Mouse (Mus musculus) limb, embryonic 10.5 days (tissue): ENCODE results near the gene Kcp. TPM values are rescaled to one million over a fixed set of nuclear protein-coding genes. Genes with fewer than 3 reads are reported as not detected.
A peak's percentile ranks its signal among the peaks of the same experiment; 100 is the strongest.

Source experiments
- DNase-seq: peaks from one replicate; pipeline ENCODE4 v3.0.0-alpha.2; 2017; ENCODE audit warnings: low spot score
- H3K27ac ChIP-seq: fragments of 300-500 bp; sonication (generic); 2 replicates; pipeline ENCODE4 v1.5.1; 2016; ENCODE audit warnings: mild to moderate bottlenecking
- H3K27me3 ChIP-seq: fragments of 300-500 bp; sonication (generic); 2 replicates; pipeline ENCODE4 v1.6.1; 2016; ENCODE audit warnings: low read depth, mild to moderate bottlenecking; ENCODE audit not compliant: poor library complexity, severe bottlenecking
- H3K36me3 ChIP-seq: fragments of 300-500 bp; sonication (generic); 2 replicates; pipeline ENCODE4 v1.6.1; 2016; ENCODE audit warnings: mild to moderate bottlenecking, moderate library complexity
- H3K4me1 ChIP-seq: fragments of 300-500 bp; sonication (generic); 2 replicates; pipeline ENCODE4 v1.6.1; 2016
- H3K4me3 ChIP-seq: fragments of 300-500 bp; sonication (generic); 2 replicates; pipeline ENCODE4 v1.5.1; 2016; ENCODE audit warnings: mild to moderate bottlenecking, moderate library complexity
- H3K9me3 ChIP-seq: fragments of 300-500 bp; sonication (generic); replicated peaks from 2 replicates; pipeline ENCODE4 v1.6.1; 2016; ENCODE audit warnings: mild to moderate bottlenecking
- WGBS: fragments of 180-500 bp; shearing (Covaris S2); methylation state at CpG from one replicate; pipeline ENCODE4 v1.1.7; 2016; 5-methylcytosine and 5-hydroxymethylcytosine counted together
- polyA plus RNA-seq: library from polyadenylated mRNA; unstranded; fragments of >200 nt; fragmentation: Nextera tagmentation; extraction: Ambion mirVana; gene quantifications from 2 replicates; pipeline ENCODE4 v1.2.1, GENCODE M21; 2016

The Kcp gene
- polyA plus RNA-seq, 1 experiment from 2014 or later, result 43.9 TPM

DNA sequence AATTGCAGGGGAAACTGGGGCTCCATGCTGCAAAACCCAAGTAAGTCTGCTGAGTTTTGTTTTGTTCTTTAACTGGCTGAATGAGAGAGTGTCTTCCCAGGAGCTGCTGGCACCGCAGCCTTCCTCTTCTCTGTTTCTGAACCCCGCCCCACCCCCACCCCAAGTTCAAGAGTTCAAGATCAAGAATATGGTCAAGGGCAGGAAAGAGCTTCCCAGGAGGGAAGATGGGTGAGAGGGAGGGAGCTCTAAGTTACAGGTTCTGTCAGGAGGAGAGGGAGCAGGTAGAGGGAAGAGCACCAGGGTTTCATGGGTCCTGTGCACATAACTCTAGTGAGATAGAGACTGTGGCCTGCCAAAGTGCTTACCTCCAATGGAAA lies 21.7 kb upstream of the Kcp start:
- Histone ChIP-seq H3K27me3 (peaks cover 55% of the 10 kb centered on the region), H3K36me3 (0 out of 2 replicates have a peak, but pooled peaks cover 3% of the 10 kb centered on the region), H3K9me3 (no peaks in the 10 kb centered on the region), H3K4me3 (no peak overlapping the region), H3K4me1 (peaks cover 40% of the 10 kb centered on the region), H3K27ac (no peak overlapping the region)
- no peak for DNase-seq
- WGBS, result 36% methylated on average over 2 of the region's 2 CpGs

DNA sequence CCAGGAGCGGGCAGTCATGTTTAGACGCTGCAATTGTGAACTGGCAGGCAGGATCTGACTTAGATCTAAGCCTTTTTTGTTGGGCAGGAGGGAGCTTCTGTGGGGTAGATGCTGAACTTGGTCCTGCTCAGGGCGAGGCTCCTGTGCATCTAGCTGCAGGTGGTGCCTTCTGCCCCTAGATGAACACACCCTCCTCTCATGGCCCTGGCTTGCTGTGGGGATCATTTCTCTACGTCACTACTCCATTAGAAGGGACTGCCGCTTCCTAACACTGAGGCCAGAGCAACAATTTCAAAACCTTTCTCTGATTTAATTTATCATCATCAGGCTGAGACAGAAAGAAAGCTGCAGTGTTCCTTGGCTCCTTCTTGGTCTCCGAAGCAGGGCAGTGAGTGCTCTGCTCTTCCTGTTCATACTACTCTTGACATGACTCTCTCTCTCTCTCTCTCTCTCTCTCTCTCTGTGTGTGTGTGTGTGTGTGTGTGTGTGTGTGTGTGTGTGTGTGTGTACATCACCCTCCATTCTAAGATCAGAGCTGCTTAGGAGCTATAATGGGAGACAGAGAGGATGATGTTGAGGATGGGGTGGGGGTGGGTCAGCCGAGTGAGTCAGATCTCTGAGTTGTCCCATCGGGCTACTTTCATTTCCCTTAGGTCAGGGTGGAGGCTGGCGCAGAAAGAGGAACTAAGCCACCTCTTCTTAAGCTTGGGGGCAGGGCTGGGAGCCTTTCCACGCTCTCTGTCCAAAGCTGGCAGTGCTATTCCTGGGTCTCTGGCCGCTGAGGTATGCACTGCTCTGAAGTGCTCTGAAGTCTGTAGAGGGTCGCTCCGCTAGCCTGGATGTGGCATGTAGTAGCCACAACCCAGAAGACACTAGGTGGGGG lies 21.1 kb upstream of the Kcp start:
- Histone ChIP-seq H3K9me3 (no peaks in the 10 kb centered on the region), H3K4me3 (peak overlapping the region; percentile 72; the same call in 1 of the 2 replicates), H3K4me1 (peaks cover 42% of the 10 kb centered on the region), H3K27me3 (peaks cover 55% of the 10 kb centered on the region), H3K27ac (no peak overlapping the region), H3K36me3 (0 out of 2 replicates have a peak, but pooled peaks cover 3% of the 10 kb centered on the region)
- 30% methylated on average over 13 of the region's 13 CpGs for WGBS
- no peak for DNase-seq

DNA sequence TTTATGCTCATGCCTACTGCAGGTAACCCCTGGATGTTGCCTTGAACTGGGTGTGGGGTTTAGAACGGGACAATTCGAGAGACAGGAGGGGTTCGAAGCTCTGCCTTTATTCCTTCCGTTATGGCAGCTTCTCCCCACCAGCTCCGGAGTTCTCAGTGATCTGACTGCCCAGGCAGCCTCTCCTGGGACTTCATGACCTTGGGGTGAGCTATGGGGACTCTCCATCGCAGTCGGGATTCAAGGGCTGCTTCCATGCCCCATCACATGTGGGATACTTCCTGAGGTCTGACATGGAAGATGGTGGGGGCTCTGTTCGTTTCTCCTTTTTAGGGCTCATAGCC lies 20.4 kb upstream of the Kcp start:
- H3K4me3 ChIP-seq, result peak overlapping the region; percentile 72
- 0 out of 2 replicates have a peak, but pooled peaks cover 3% of the 10 kb centered on the region for H3K36me3 ChIP-seq
- no peak for DNase-seq
- H3K27ac ChIP-seq, result no peak overlapping the region
- no peaks in the 10 kb centered on the region for H3K9me3 ChIP-seq
- WGBS, result 12% methylated on average over 8 of the region's 8 CpGs
- peaks cover 48% of the 10 kb centered on the region for H3K4me1 ChIP-seq
- peaks cover 55% of the 10 kb centered on the region for H3K27me3 ChIP-seq

DNA sequence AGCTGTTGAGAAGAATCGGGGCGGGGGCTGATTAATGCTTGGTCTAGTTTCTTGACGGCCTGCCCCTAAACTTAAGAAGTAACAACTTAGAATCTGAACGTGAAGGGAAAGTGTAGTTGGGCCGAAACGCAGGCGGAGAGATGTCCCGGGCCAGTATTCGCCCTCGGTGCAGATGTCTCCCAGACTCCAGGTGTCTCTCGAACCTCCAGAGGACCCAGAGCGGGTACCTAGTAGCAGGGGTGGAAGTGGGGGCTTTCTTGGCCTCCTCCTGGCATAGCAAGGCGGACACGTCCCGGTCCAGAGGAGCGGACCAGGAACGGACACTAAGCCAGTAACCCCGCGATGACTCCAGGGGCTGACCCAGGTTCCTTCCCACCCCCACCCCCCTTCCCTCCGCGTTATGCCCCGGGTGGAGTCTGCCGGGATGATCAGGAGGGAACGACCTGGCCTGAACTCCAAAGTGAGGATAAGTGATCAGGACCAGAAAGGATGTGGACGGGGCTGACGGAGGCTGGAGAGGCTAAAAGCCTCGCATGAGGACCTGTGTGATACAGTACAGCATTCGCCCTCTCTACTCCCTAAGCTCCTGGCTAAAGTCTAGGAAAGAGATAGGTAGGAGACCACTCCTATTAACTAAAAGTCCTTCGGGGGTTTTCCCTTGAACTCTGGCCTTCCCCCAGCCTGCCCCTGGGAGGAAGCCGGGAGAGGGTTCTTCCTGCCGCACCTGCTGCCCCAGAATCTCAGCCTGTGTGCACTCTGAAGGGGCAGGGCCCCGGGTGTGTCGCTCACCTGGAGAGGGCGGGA lies 19.8 kb upstream of the Kcp start:
- 0 out of 2 replicates have a peak, but pooled peaks cover 3% of the 10 kb centered on the region for H3K36me3 ChIP-seq
- no peak for DNase-seq
- no peaks in the 10 kb centered on the region for H3K9me3 ChIP-seq
- H3K27me3 ChIP-seq, result peaks cover 55% of the 10 kb centered on the region
- peaks cover 54% of the 10 kb centered on the region for H3K4me1 ChIP-seq
- H3K4me3 ChIP-seq, result peak overlapping the region; percentile 72
- WGBS, result 3% methylated on average over 34 of the region's 34 CpGs
- no peak overlapping the region for H3K27ac ChIP-seq

DNA sequence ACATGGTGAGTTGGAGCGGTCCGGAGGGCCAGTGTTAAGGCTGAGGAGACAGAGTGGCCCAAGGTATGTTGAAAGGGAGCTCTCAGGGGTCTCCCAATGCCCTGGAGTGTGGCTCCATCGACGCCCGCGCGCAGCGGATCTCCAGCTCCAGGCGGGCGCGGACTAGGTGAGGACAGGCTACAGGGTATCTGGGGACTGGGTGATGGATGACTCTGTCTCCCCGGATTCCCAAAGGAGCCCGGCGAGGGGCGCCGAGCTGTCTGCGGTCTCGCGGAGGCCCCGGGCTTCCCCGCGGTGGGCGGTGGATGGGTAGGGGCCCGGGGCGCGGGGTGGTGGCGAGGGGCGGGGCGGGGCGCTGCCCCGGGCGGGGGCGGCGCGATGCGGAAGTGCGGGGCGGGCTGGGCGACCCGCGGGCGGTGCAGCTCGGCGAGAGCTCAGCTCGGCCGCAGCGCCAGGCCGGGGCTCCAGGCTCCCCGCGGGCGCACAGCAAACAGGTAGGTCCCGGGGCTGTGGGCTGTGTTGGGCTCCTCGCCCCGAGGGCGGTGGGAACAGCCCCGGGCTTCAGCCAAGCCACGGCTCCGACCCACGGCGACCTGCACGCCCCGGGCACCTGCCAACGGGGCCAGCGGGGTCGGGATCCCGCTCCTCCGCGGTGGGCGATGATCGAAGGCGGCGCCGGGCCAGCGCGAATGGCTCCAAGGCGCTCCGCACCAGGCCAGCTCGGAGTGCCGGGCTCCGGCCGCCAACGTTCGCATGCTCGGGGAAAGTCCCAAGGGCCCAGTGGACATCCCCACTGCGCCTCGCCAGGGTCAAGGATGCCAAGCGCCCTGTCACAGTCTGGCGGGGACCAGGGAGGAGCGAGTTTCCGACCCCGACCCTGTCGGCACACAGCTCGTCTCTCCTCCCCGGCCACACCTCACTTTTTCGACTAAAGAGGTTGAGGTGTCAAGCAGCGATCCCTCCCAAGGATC lies 18.8 kb upstream of the Kcp start, which contains the start of gene Irf5:
Gene Irf5 (plus strand): TSS at position 345 of the 971 bp plus-strand sequence.
- Histone ChIP-seq H3K4me3 (peak within 1 kb of the TSS; percentile 72), H3K27ac (peak within 1 kb of the TSS; percentile 76), H3K4me1 (peaks cover 55% of the 10 kb centered on the region), H3K36me3 (0 out of 2 replicates have a peak, but pooled peaks cover 3% of the 10 kb centered on the region), H3K27me3 (peaks cover 55% of the 10 kb centered on the region), H3K9me3 (no peaks in the 10 kb centered on the region)
- under 1% methylated on average over 94 of the region's 96 CpGs for WGBS
- DNase-seq, result peak; percentile 67

DNA sequence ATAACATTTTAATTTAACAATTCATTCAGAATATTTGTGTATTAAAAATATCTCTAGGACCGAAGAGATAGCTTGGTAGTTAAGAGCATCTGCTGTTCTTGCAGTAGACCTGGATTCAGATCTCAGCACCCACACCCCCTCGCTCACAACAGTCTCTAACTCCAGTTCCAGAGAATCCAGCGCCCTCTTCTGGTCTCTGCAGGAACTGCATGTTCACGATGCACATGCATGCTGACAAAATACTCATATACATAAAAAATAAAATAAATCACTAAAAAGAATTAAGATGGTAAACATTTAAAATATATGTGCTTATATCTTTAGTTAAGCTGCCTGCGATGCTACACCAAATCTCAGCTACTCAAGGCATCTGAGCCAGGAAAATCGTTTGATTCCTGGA lies 17.5 kb upstream of the Kcp start:
- 69% methylated on average over 6 of the region's 6 CpGs for WGBS
- H3K9me3 ChIP-seq, result no peaks in the 10 kb centered on the region
- H3K4me3 ChIP-seq, result no peak overlapping the region
- H3K27me3 ChIP-seq, result peaks cover 44% of the 10 kb centered on the region
- peak; percentile 43 for DNase-seq
- H3K27ac ChIP-seq, result no peak overlapping the region
- no peaks in the 10 kb centered on the region for H3K36me3 ChIP-seq
- H3K4me1 ChIP-seq, result peaks cover 55% of the 10 kb centered on the region

DNA sequence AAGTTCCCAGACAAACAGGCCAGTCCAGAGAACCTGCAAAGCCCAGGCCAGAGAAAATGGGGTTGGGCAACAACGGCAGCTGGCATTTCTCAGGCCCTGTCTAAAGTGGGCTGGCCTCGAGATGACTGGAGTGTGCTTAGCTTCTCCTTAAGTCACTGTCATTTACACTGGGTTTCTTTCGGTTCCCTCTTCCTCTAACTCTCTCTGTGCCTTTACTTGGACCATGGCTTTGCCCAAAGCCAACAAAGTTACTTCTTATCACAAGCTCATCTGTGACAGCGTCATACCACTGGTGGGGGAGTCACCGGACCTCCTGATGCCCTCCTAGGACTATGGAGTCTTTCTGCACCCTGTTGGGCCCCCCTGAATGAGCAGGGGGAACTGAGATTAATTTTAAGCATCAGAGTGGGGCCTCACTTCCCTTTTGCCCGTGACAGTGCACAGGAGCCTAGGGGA lies 16.3 kb upstream of the Kcp start:
- Histone ChIP-seq H3K4me1 (peaks cover 48% of the 10 kb centered on the region), H3K9me3 (no peaks in the 10 kb centered on the region), H3K36me3 (no peaks in the 10 kb centered on the region), H3K27ac (no peak overlapping the region), H3K27me3 (peaks cover 32% of the 10 kb centered on the region), H3K4me3 (no peak overlapping the region)
- 62% methylated on average over 6 of the region's 6 CpGs for WGBS
- DNase-seq, result no peak

DNA sequence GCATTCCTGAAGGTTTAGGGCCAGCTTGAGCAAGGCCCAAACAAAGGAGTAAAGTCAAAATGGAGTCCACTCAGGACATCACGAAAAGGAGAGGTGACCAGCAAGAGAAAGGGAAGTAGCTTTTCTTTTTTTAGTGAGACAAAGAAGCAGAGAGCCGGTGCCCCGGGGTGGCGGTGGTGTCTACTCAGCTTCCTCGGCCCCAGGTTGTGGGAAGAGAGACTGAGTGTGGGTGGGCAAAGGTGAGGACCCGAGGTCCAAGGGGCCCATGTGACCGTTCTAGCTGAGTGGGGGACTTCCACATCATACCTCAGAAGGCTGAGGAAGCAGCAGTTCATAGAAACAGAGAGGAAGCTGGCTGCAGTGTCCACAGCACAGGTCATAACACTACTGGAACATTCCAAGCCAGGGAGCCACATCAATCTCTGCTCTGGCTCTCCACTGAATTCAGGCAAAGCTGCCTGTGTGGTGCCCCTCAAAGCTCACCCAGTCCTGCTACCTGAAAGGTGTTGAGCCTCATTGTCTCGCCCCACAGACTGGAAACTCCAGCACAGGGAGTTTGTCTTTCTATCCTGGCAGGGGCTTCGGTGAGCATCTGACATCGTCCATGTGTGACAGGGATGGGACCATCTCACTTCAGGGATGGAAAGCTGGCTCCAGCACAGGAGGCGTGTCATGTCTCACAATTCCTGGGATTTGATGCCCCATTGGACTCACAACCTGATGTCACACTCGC lies 15.7 kb upstream of the Kcp start:
- H3K9me3 ChIP-seq, result no peaks in the 10 kb centered on the region
- peaks cover 42% of the 10 kb centered on the region for H3K4me1 ChIP-seq
- no peak for DNase-seq
- WGBS, result 77% methylated on average over 12 of the region's 12 CpGs
- H3K27ac ChIP-seq, result peak overlapping the region; percentile 4; the same call in 1 of the 2 replicates
- no peaks in the 10 kb centered on the region for H3K36me3 ChIP-seq
- H3K4me3 ChIP-seq, result no peak overlapping the region
- peaks cover 26% of the 10 kb centered on the region for H3K27me3 ChIP-seq

DNA sequence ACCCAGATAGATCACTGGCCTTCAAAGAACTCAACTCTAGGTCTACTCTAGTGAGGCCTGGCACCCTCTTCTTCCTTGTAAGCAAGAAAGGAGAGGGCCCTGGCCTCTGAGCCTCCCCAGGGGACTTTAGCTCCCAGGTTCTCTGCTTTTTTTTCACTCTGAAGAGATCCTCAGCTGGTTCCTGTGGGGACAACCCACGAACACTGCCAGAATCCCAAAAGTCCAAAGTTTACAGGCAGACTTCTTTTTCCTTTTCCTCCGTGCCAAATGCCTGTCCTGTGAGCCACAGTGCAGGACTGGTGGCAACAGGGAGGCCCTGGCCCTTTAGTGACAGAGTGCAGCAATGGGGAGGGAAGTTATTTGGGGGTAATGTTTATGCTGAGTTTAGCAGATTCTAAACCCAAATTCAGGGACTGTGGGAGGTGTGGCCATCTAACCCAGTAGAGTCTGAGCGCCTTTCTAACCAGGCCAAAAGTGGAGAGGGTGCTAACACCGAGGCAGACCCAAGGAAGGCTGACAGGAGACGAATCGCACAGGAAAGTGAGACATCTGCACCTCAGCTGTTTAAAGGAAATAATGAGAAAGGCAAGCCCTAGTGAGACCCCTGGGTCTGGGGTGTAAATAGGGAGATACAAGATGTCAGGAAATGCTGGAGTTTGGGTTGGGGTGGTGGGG lies 15.0 kb upstream of the Kcp start:
- 65% methylated on average over 6 of the region's 6 CpGs for WGBS
- DNase-seq, result no peak
- Histone ChIP-seq H3K27ac (peak overlapping the region; percentile 4; the same call in 1 of the 2 replicates), H3K9me3 (no peaks in the 10 kb centered on the region), H3K4me3 (no peak overlapping the region), H3K36me3 (no peaks in the 10 kb centered on the region), H3K27me3 (peaks cover 19% of the 10 kb centered on the region), H3K4me1 (peaks cover 35% of the 10 kb centered on the region)

DNA sequence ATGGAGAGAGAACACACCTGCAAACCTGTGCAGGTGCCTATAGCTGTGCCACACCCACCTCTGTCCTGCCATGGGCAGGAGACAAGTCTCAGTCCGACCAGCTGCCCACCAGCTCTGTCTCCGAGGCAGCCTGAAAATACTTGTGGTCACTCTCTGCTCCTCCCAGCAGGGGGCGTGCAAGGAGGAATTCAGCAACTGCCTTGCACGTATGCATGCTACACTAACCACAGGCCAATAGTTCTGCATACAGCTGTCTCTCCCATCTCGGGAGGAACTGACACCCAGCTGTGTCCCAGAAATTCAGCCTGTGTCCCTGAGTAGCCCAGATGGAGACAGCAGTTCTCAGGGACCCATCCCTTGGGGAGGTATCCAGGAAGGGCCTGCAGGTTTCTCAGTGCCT lies 9.4 kb upstream of the Kcp start:
- WGBS, result 15% methylated on average over 5 of the region's 5 CpGs

DNA sequence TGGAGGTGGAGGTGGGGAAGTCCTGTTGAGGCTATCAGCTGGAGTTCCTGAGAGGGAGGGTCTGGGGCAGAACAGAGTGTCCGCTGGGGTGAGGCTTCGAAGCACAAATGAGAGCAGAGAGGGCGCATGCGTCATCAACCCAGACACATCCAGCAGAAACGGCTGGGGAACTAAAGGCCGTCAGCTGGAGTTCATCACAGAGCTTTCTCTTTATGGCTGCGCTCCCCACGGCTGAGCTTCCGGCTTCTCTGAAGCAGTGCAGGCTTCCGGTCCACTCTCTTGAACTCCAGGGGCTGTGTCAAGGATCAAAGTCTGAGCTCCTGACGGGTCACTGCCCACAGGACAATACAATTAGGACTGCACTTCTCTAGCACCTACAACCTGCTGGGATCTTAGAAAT lies 5.5 kb upstream of the Kcp start:
- under 1% methylated on average over 11 of the region's 11 CpGs for WGBS
- DNase-seq, result peak; percentile 87

More for the DNA sequence above, 9.4 kb upstream of the Kcp start:
- H3K4me1 ChIP-seq, result peaks cover 41% of the 10 kb centered on the region
- DNase-seq, result peak; percentile 83
- no peaks in the 10 kb centered on the region for H3K36me3 ChIP-seq
- H3K4me3 ChIP-seq, result no peak overlapping the region
- peak overlapping the region; percentile 42 for H3K27ac ChIP-seq
- no peaks in the 10 kb centered on the region for H3K27me3 ChIP-seq
- no peaks in the 10 kb centered on the region for H3K9me3 ChIP-seq

More for the DNA sequence above, 5.5 kb upstream of the Kcp start:
- Histone ChIP-seq H3K9me3 (no peaks in the 10 kb centered on the region), H3K4me1 (peaks cover 77% of the 10 kb centered on the region), H3K27ac (peak overlapping the region; percentile 82), H3K27me3 (no peaks in the 10 kb centered on the region), H3K4me3 (peak overlapping the region; percentile 36), H3K36me3 (no peaks in the 10 kb centered on the region)
